Mouse (Mus musculus) kidney, postnatal 0 days (tissue): ENCODE data around the gene Slc9a6. TPM values are rescaled to one million over a fixed set of nuclear protein-coding genes. Genes with fewer than 3 reads are reported as not detected.

Experiments
- ATAC-seq: fragments of 200-750 bp; cut with Nextera tagmentation; replicated peaks from 2 replicates; pipeline ENCODE4 v1.8.0; 2017; ENCODE audit warnings: low read depth, moderate number of reproducible peaks, moderate TSS enrichment, moderate library complexity; ENCODE audit not compliant: low FRiP score
- DNase-seq: peaks from one replicate; pipeline ENCODE4 v3.0.0-alpha.2; 2016; ENCODE audit warnings: low spot score
- H3K27ac ChIP-seq: fragments of 300-500 bp; sonication (generic); 2 replicates; pipeline ENCODE4 v1.5.1; 2014; ENCODE audit warnings: mild to moderate bottlenecking
- H3K27me3 ChIP-seq: fragments of 300-500 bp; sonication (generic); 2 replicates; pipeline ENCODE4 v1.6.1; 2014; ENCODE audit warnings: low read length, mixed read lengths; ENCODE audit not compliant: insufficient read depth
- H3K36me3 ChIP-seq: fragments of 300-500 bp; sonication (generic); 2 replicates; pipeline ENCODE4 v1.6.1; 2014; ENCODE audit warnings: low read length, mixed read lengths; ENCODE audit not compliant: insufficient read depth
- H3K4me1 ChIP-seq: fragments of 300-500 bp; sonication (generic); replicated peaks from 2 replicates; pipeline ENCODE4 v1.6.1; 2014; ENCODE audit warnings: antibody characterized with exemption, low read length, mixed read lengths; ENCODE audit not compliant: insufficient read depth
- H3K4me2 ChIP-seq: fragments of 300-500 bp; sonication (generic); 2 replicates; pipeline ENCODE4 v1.6.1; 2014; ENCODE audit warnings: mild to moderate bottlenecking, low read length, moderate library complexity, mixed read lengths
- H3K4me3 ChIP-seq: fragments of 300-500 bp; sonication (generic); replicated peaks from 2 replicates; pipeline ENCODE4 v1.5.1; 2014; ENCODE audit warnings: low read depth, low read length
- H3K9ac ChIP-seq: fragments of 300-500 bp; sonication (generic); 2 replicates; pipeline ENCODE4 v1.6.1; 2014; ENCODE audit warnings: low read depth, low read length
- H3K9me3 ChIP-seq: fragments of 300-500 bp; sonication (generic); replicated peaks from 2 replicates; pipeline ENCODE4 v1.6.1; 2016; ENCODE audit warnings: low read length, inconsistent platforms, mixed read lengths
- CTCF ChIP-seq: IDR thresholded peaks from 2 replicates; pipeline ENCODE4 v1.5.1; 2016; ENCODE audit warnings: antibody characterized with exemption, low read depth, mild to moderate bottlenecking, moderate library complexity
- WGBS: fragments of 180-500 bp; shearing (Covaris S2); extraction: QIAGEN DNeasy Blood & Tissue Kit; methylation state at CpG from one replicate; pipeline ENCODE4 v1.1.7; 2014; 5-methylcytosine and 5-hydroxymethylcytosine counted together
- polyA plus RNA-seq: library from polyadenylated mRNA; unstranded; fragments of >200 nt; fragmentation: Nextera tagmentation; extraction: Ambion mirVana; gene quantifications from 2 replicates; pipeline ENCODE4 v1.2.1, GENCODE M21; 2015

The Slc9a6 gene
- polyA plus RNA-seq, 1 experiment from 2014 or later: 11.1 TPM

- WGBS: 56% methylated on average over 6 of the region's 6 CpGs
Measured at GRCm38 (mm10) chrX:56697199-56697780, 87.7 kb downstream of the Slc9a6 start.

GRCm38 (mm10) chrX:56697886-56698285, 88.3 kb downstream of the Slc9a6 start:
- no peak for TF ChIP-seq CTCF
- H3K4me1 ChIP-seq: no peaks in the 10 kb centered on the region
- ATAC-seq (no peak), DNase-seq (no peak)
- WGBS: 62% methylated on average over 4 of the region's 4 CpGs
- H3K9ac ChIP-seq: no peak overlapping the region
- no peaks in the 10 kb centered on the region for H3K36me3 ChIP-seq
- H3K27me3 ChIP-seq: no peaks in the 10 kb centered on the region
- no peak overlapping the region for H3K4me2 ChIP-seq
- no peak overlapping the region for H3K4me3 ChIP-seq
- no peak overlapping the region for H3K27ac ChIP-seq
- no peaks in the 10 kb centered on the region for H3K9me3 ChIP-seq

More at GRCm38 (mm10) chrX:56697199-56697780, 87.7 kb downstream of the Slc9a6 start:
- ATAC-seq (no peak), DNase-seq (peak; percentile 64)
- no peak overlapping the region for H3K27ac ChIP-seq
- TF ChIP-seq CTCF: no peak
- H3K27me3 ChIP-seq: no peaks in the 10 kb centered on the region
- H3K9ac ChIP-seq: no peak overlapping the region
- no peak overlapping the region for H3K4me2 ChIP-seq
- H3K4me3 ChIP-seq: no peak overlapping the region
- no peaks in the 10 kb centered on the region for H3K36me3 ChIP-seq
- no peaks in the 10 kb centered on the region for H3K9me3 ChIP-seq
- H3K4me1 ChIP-seq: no peaks in the 10 kb centered on the region

DNA sequence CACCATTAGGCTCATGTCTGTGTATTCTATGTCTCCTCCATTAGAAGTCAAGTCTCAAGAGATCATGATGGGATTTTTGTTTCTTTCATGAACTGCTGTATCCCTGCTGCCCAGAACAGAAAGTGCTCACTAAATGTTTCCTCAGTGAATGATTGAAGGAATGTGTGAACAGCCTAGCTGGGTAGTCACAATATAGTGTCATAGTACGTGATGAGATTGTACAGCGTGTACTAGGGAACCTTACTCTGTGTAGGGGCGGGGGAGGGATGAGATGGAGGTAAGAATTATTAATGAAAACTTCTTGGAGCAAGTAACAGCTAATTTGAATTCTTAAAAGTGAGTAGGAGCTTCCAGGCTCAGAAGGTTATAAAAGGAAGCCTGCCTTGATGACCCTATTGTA, 91.7 kb downstream of the Slc9a6 start:
- 57% methylated on average over 3 of the region's 3 CpGs for WGBS
- ATAC-seq: peak; percentile 84; the same call in 1 of the 2 replicates
- no peaks in the 10 kb centered on the region for H3K27me3 ChIP-seq
- H3K4me2 ChIP-seq: no peak overlapping the region
- no peak for TF ChIP-seq CTCF
- no peak overlapping the region for H3K9ac ChIP-seq
- peak; percentile 11 for DNase-seq
- H3K27ac ChIP-seq: no peak overlapping the region
- H3K4me1 ChIP-seq: no peaks in the 10 kb centered on the region
- H3K4me3 ChIP-seq: no peak overlapping the region
- no peaks in the 10 kb centered on the region for H3K36me3 ChIP-seq
- H3K9me3 ChIP-seq: no peaks in the 10 kb centered on the region

GRCm38 (mm10) chrX:56703965-56704562, 94.5 kb downstream of the Slc9a6 start:
- H3K9me3 ChIP-seq: no peaks in the 10 kb centered on the region
- TF ChIP-seq CTCF: no peak
- H3K4me3 ChIP-seq: no peak overlapping the region
- H3K4me1 ChIP-seq: no peaks in the 10 kb centered on the region
- no peak overlapping the region for H3K4me2 ChIP-seq
- H3K27me3 ChIP-seq: no peaks in the 10 kb centered on the region
- no peak for ATAC-seq
- H3K27ac ChIP-seq: no peak overlapping the region
- no peak overlapping the region for H3K9ac ChIP-seq
- H3K36me3 ChIP-seq: no peaks in the 10 kb centered on the region
- WGBS: 69% methylated on average over 8 of the region's 8 CpGs
- DNase-seq: no peak

GRCm38 (mm10) chrX:56708592-56709370, 99.2 kb downstream of the Slc9a6 start:
- H3K4me3 ChIP-seq: no peak overlapping the region
- no peaks in the 10 kb centered on the region for H3K4me1 ChIP-seq
- no peaks in the 10 kb centered on the region for H3K36me3 ChIP-seq
- H3K27me3 ChIP-seq: no peaks in the 10 kb centered on the region
- DNase-seq (no peak), ATAC-seq (no peak)
- TF ChIP-seq CTCF: no peak
- H3K9me3 ChIP-seq: no peaks in the 10 kb centered on the region
- no peak overlapping the region for H3K9ac ChIP-seq
- H3K4me2 ChIP-seq: no peak overlapping the region
- 73% methylated on average over 6 of the region's 6 CpGs for WGBS
- no peak overlapping the region for H3K27ac ChIP-seq

DNA sequence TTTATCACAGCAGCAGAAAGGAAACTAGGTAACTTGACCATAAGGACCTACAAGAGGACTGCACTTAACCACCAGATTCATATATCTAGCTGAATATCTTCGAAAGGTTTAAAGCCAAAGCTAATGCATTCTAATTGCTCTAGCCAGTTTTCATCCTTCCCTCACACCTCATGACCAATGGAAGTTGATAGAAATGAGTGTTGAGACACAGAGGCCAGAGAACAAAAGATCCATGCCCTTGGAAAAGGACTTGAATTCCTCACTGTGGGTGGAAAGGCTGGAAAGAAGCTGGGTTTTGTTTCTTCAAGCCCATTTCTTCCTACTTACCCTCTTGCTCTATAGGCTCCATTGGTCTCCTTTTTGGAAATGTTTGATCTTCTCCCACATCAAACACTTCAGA, 101.0 kb downstream of the Slc9a6 start:
- ATAC-seq: no peak
- 94% methylated on average over 1 of the region's 1 CpGs for WGBS
- Histone ChIP-seq H3K4me1 (no peaks in the 10 kb centered on the region), H3K4me3 (no peak overlapping the region), H3K27ac (no peak overlapping the region), H3K4me2 (no peak overlapping the region), H3K9me3 (no peaks in the 10 kb centered on the region), H3K9ac (no peak overlapping the region), H3K36me3 (no peaks in the 10 kb centered on the region), H3K27me3 (no peaks in the 10 kb centered on the region)
- no peak for DNase-seq
- TF ChIP-seq CTCF: no peak
